Mouse (Mus musculus): ENCODE measurements around the gene Phpt1. TPM values are rescaled to one million over a fixed set of nuclear protein-coding genes. Genes with fewer than 3 reads are reported as not detected.
A peak's percentile ranks its signal among the peaks of the same experiment; 100 is the strongest.

Phpt1 gene
- polyA plus RNA-seq, 1 experiment from 2014 or later: 197 TPM

- Histone ChIP-seq H3K9ac (no peak overlapping the region), H3K4me2 (peak overlapping the region; percentile 51), H3K27ac (ENCODE audit: low read depth) (no peak overlapping the region), H3K27me3 (ENCODE audit: insufficient read depth, low read length) (peaks cover 58% of the 10 kb centered on the region), H3K4me3 (ENCODE audit: low read depth, low read length) (peak overlapping the region; percentile 28), H3K36me3 (ENCODE audit: insufficient read depth) (peaks cover 6% of the 10 kb centered on the region), H3K4me1 (ENCODE audit: insufficient read depth) (peaks cover 17% of the 10 kb centered on the region), H3K9me3 (ENCODE audit: low read depth, low read length) (no peaks in the 10 kb centered on the region)
- DNase-seq (peak; percentile 34), ATAC-seq (ENCODE audit: insufficient read depth) (no peak)
- peak; percentile 32; the same call in 1 of the 2 replicates for TF ChIP-seq CTCF (IDR thresholded peaks at IDR 0.05; ENCODE audit: low read depth)
- WGBS: 5% methylated on average over 75 of the region's 75 CpGs
Observed at GRCm38 (mm10) chr2:25577951-25578795, 3.1 kb upstream of the Phpt1 start.

- no peak for TF ChIP-seq CTCF (IDR thresholded peaks at IDR 0.05; ENCODE audit: low read depth)
- Histone ChIP-seq H3K27me3 (ENCODE audit: insufficient read depth, low read length) (peaks cover 58% of the 10 kb centered on the region), H3K9ac (no peak overlapping the region), H3K36me3 (ENCODE audit: insufficient read depth) (peaks cover 10% of the 10 kb centered on the region; the same call in 1 of the 2 replicates), H3K4me1 (ENCODE audit: insufficient read depth) (peaks cover 17% of the 10 kb centered on the region), H3K9me3 (ENCODE audit: low read depth, low read length) (no peaks in the 10 kb centered on the region), H3K4me3 (ENCODE audit: low read depth, low read length) (peak overlapping the region; percentile 28), H3K27ac (ENCODE audit: low read depth) (no peak overlapping the region), H3K4me2 (peak overlapping the region; percentile 51)
- ATAC-seq (ENCODE audit: insufficient read depth) (no peak), DNase-seq (no peak)
- WGBS: 14% methylated on average over 92 of the region's 92 CpGs
Observed at GRCm38 (mm10) chr2:25576965-25577891, 2.2 kb upstream of the Phpt1 start.

GRCm38 (mm10) chr2:25576028-25576850, 1.2 kb upstream of the Phpt1 start:
- ATAC-seq (ENCODE audit: insufficient read depth) (no peak), DNase-seq (no peak)
- Histone ChIP-seq H3K9me3 (ENCODE audit: low read depth, low read length) (no peaks in the 10 kb centered on the region), H3K27ac (ENCODE audit: low read depth) (no peak overlapping the region), H3K27me3 (ENCODE audit: insufficient read depth, low read length) (peaks cover 56% of the 10 kb centered on the region), H3K9ac (no peak overlapping the region), H3K4me1 (ENCODE audit: insufficient read depth) (peaks cover 15% of the 10 kb centered on the region), H3K36me3 (ENCODE audit: insufficient read depth) (peaks cover 17% of the 10 kb centered on the region; the same call in 1 of the 2 replicates), H3K4me3 (ENCODE audit: low read depth, low read length) (no peak overlapping the region), H3K4me2 (peak overlapping the region; percentile 78)
- no peak for TF ChIP-seq CTCF (IDR thresholded peaks at IDR 0.05; ENCODE audit: low read depth)
- 76% methylated on average over 16 of the region's 16 CpGs for WGBS

GRCm38 (mm10) chr2:25575432-25576027, 506 bp upstream of the Phpt1 start:
- H3K27me3 ChIP-seq (ENCODE audit: insufficient read depth, low read length): peaks cover 49% of the 10 kb centered on the region
- no peak for TF ChIP-seq CTCF (IDR thresholded peaks at IDR 0.05; ENCODE audit: low read depth)
- peaks cover 23% of the 10 kb centered on the region for H3K36me3 ChIP-seq (ENCODE audit: insufficient read depth)
- H3K4me3 ChIP-seq (ENCODE audit: low read depth, low read length): peak overlapping the region; percentile 61
- peak overlapping the region; percentile 86 for H3K27ac ChIP-seq (ENCODE audit: low read depth)
- H3K4me1 ChIP-seq (ENCODE audit: insufficient read depth): peaks cover 14% of the 10 kb centered on the region
- ATAC-seq (ENCODE audit: insufficient read depth) (peak; percentile 8; the same call in 1 of the 2 replicates), DNase-seq (peak; percentile 63)
- no peaks in the 10 kb centered on the region for H3K9me3 ChIP-seq (ENCODE audit: low read depth, low read length)
- peak overlapping the region; percentile 78 for H3K4me2 ChIP-seq
- WGBS: 8% methylated on average over 21 of the region's 21 CpGs
- H3K9ac ChIP-seq: peak overlapping the region; percentile 44

- no peak for DNase-seq
- Histone ChIP-seq H3K9ac (peak overlapping the region; percentile 44), H3K27ac (ENCODE audit: low read depth) (peak overlapping the region; percentile 92), H3K4me3 (ENCODE audit: low read depth, low read length) (peak overlapping the region; percentile 61), H3K36me3 (ENCODE audit: insufficient read depth) (peaks cover 36% of the 10 kb centered on the region), H3K4me1 (ENCODE audit: insufficient read depth) (peaks cover 14% of the 10 kb centered on the region), H3K27me3 (ENCODE audit: insufficient read depth, low read length) (peaks cover 35% of the 10 kb centered on the region), H3K9me3 (ENCODE audit: low read depth, low read length) (no peaks in the 10 kb centered on the region), H3K4me2 (peak overlapping the region; percentile 78)
- peak; percentile 1; the same call in 1 of the 2 replicates for ATAC-seq (ENCODE audit: insufficient read depth)
- 11% methylated on average over 11 of the region's 11 CpGs for WGBS
- TF ChIP-seq CTCF (IDR thresholded peaks at IDR 0.05; ENCODE audit: low read depth): no peak
Observed at GRCm38 (mm10) chr2:25574136-25574535, 888 bp downstream of the Phpt1 start.

- Histone ChIP-seq H3K9ac (no peak overlapping the region), H3K27me3 (ENCODE audit: insufficient read depth, low read length) (peaks cover 25% of the 10 kb centered on the region), H3K4me3 (ENCODE audit: low read depth, low read length) (no peak overlapping the region), H3K27ac (ENCODE audit: low read depth) (no peak overlapping the region), H3K4me2 (peak overlapping the region; percentile 78), H3K36me3 (ENCODE audit: insufficient read depth) (peaks cover 47% of the 10 kb centered on the region), H3K9me3 (ENCODE audit: low read depth, low read length) (no peaks in the 10 kb centered on the region), H3K4me1 (ENCODE audit: insufficient read depth) (peaks cover 14% of the 10 kb centered on the region)
- 83% methylated on average over 2 of the region's 2 CpGs for WGBS
- no peak for ATAC-seq (ENCODE audit: insufficient read depth)
- TF ChIP-seq CTCF (IDR thresholded peaks at IDR 0.05; ENCODE audit: low read depth): no peak
- no peak for DNase-seq
Observed at GRCm38 (mm10) chr2:25573068-25573467, 2.0 kb downstream of the Phpt1 start.
